Mouse (Mus musculus) lung, postnatal 0 days (tissue): ENCODE measurements at regions not wholly inside any gene's neighbourhood (a gene's known extent, or its start where the extent isn't known, plus 50 kb on each side); places are given as distances from the start of the nearest gene placed in this dataset.

ENCODE experiments used
- ATAC-seq: fragments of 200-750 bp; cut with Nextera tagmentation; 2 replicates; pipeline ENCODE4 v1.8.0; 2017; ENCODE audit warnings: moderate library complexity
- DNase-seq: peaks from one replicate; pipeline ENCODE4 v3.0.0-alpha.2; 2016; ENCODE audit warnings: low spot score
- H3K27ac ChIP-seq: fragments of 300-500 bp; sonication (generic); 2 replicates; pipeline ENCODE4 v1.5.1; 2014; ENCODE audit warnings: antibody characterized with exemption, mild to moderate bottlenecking, low read length, mixed read lengths
- H3K27me3 ChIP-seq: fragments of 300-500 bp; sonication (generic); replicated peaks from 2 replicates; pipeline ENCODE4 v1.6.1; 2014; ENCODE audit warnings: low read length, mixed read lengths; ENCODE audit not compliant: insufficient read depth
- H3K36me3 ChIP-seq: fragments of 300-500 bp; sonication (generic); 2 replicates; pipeline ENCODE4 v1.6.1; 2014; ENCODE audit warnings: low read length, mixed read lengths; ENCODE audit not compliant: insufficient read depth
- H3K4me1 ChIP-seq: fragments of 300-500 bp; sonication (generic); 2 replicates; pipeline ENCODE4 v1.6.1; 2014; ENCODE audit warnings: antibody characterized with exemption, low read depth, low read length, mixed read lengths; ENCODE audit not compliant: insufficient read depth
- H3K4me2 ChIP-seq: fragments of 300-500 bp; sonication (generic); replicated peaks from 2 replicates; pipeline ENCODE4 v1.6.1; 2014; ENCODE audit warnings: low read depth, mild to moderate bottlenecking, low read length, moderate library complexity, mixed read lengths
- H3K4me3 ChIP-seq: fragments of 300-500 bp; sonication (generic); 2 replicates; pipeline ENCODE4 v1.5.1; 2014; ENCODE audit warnings: low read depth, low read length
- H3K9ac ChIP-seq: fragments of 300-500 bp; sonication (generic); replicated peaks from 2 replicates; pipeline ENCODE4 v1.6.1; 2014; ENCODE audit warnings: low read depth, mild to moderate bottlenecking
- H3K9me3 ChIP-seq: fragments of 300-500 bp; sonication (generic); 2 replicates; pipeline ENCODE4 v1.6.1; 2016; ENCODE audit warnings: low read length, mixed read lengths
- CTCF ChIP-seq: IDR thresholded peaks from 2 replicates; pipeline ENCODE4 v1.5.1; 2016; ENCODE audit warnings: antibody characterized with exemption, mild to moderate bottlenecking
- EP300 ChIP-seq: IDR thresholded peaks from 2 replicates; pipeline ENCODE4 v1.6.1; 2016; ENCODE audit warnings: antibody characterized with exemption, mild to moderate bottlenecking, control low read depth
- WGBS: fragments of 180-500 bp; shearing (Covaris S2); extraction: QIAGEN DNeasy Blood & Tissue Kit; methylation state at CpG from one replicate; pipeline ENCODE4 v1.1.7; 2014; 5-methylcytosine and 5-hydroxymethylcytosine counted together

DNA sequence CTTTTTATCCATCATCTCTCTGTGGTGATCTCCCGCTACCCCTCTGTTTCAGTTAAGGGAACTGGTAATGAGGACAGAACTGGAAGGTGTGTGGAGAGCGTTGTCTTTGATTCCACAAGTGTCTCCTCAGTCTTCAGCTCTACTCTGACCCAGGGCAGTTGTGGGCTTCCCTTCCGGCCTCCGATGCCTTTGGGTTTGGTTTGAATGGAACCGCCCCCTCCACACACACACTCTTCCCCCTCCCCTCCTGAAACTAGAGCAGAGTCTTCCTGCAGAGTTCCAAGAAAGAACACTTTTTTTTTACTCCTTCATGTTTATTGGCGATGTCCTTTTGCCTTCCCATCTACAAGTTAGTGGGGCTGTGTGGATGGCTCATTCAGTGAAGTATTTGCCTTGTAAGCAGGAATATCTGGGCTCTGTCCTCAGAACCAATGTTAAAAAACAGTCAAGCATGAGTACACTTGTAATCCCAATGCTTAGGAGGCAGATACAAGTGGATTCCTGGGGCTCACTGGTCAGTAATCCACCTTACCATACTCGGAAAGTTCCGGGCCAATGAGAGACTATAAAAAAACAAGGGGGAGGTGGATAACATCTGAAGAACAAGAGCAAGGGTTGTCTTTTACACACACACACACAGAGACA lies 70.9 kb upstream of the Magi1 start:
- ATAC-seq (peak; percentile 37), DNase-seq (peak; percentile 30)
- H3K9ac ChIP-seq, result no peak overlapping the region
- no peaks in the 10 kb centered on the region; the same call in 1 of the 2 replicates for H3K4me1 ChIP-seq
- no peaks in the 10 kb centered on the region for H3K36me3 ChIP-seq
- TF ChIP-seq EP300, result no peak
- no peak for TF ChIP-seq CTCF
- H3K4me2 ChIP-seq, result 0 out of 2 replicates have a peak overlapping the region, but pooled peaks have one; percentile 14
- 31% methylated on average over 8 of the region's 8 CpGs for WGBS
- no peak overlapping the region for H3K27ac ChIP-seq
- no peaks in the 10 kb centered on the region for H3K9me3 ChIP-seq
- no peaks in the 10 kb centered on the region for H3K27me3 ChIP-seq
- H3K4me3 ChIP-seq, result no peak overlapping the region

DNA sequence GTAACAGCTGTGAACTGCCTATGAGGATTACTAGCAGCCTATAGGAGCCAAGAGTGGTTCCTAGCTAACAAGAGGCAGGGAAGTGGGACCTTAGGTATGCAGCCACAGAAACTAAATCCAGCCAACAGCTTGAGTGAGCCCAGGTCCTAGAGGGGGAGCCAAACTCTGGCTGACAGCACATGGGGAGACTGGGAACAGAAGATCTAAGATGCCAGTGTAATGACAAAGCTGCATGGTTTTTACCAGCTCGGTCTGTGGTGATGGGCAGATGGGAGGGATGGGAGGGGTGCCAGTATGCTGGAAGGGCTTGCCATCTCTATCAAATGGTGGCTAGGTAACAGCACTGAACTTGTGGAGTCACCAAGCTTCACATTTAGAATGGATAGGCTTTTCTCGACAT lies 60.6 kb upstream of the Magi1 start:
- Histone ChIP-seq H3K4me2 (no peak overlapping the region), H3K27me3 (no peaks in the 10 kb centered on the region), H3K4me3 (no peak overlapping the region), H3K9me3 (no peaks in the 10 kb centered on the region), H3K4me1 (no peaks in the 10 kb centered on the region), H3K27ac (no peak overlapping the region), H3K36me3 (no peaks in the 10 kb centered on the region), H3K9ac (no peak overlapping the region)
- ATAC-seq (no peak), DNase-seq (no peak)
- TF ChIP-seq CTCF (no peak), EP300 (no peak)
- 72% methylated on average over 2 of the region's 2 CpGs for WGBS

DNA sequence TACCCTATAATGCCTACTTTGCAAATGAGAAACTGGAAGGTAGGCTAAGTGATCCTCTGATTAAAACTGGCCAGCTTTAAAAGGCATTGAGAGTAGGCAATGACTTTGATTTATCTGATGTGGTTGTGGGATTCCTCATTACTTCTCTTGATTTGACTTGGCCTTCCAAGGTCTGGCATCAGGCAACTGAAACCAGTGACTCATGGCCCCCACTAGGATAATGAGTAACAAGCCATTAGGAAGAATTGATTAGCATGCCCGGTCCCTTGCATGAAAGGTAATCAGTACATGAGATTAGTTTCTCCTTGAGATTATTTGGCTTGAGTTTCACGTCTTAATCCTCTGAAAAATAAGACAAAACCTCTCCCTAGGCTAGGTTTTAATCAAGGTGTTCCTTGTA lies 56.8 kb upstream of the Magi1 start:
- no peak for TF ChIP-seq CTCF
- TF ChIP-seq EP300, result no peak
- 77% methylated on average over 2 of the region's 2 CpGs for WGBS
- Histone ChIP-seq H3K4me2 (no peak overlapping the region), H3K4me1 (no peaks in the 10 kb centered on the region), H3K36me3 (no peaks in the 10 kb centered on the region), H3K27me3 (no peaks in the 10 kb centered on the region), H3K9ac (no peak overlapping the region), H3K9me3 (no peaks in the 10 kb centered on the region), H3K27ac (no peak overlapping the region), H3K4me3 (no peak overlapping the region)
- DNase-seq (no peak), ATAC-seq (no peak)

GRCm38 (mm10) chr6:94336168-94336567 lies 52.5 kb upstream of the Magi1 start:
- no peaks in the 10 kb centered on the region for H3K4me1 ChIP-seq
- no peak overlapping the region for H3K4me2 ChIP-seq
- ATAC-seq (no peak), DNase-seq (no peak)
- no peak overlapping the region for H3K4me3 ChIP-seq
- 81% methylated on average over 6 of the region's 6 CpGs for WGBS
- no peak overlapping the region for H3K27ac ChIP-seq
- H3K9ac ChIP-seq, result no peak overlapping the region
- no peaks in the 10 kb centered on the region for H3K9me3 ChIP-seq
- H3K27me3 ChIP-seq, result no peaks in the 10 kb centered on the region
- H3K36me3 ChIP-seq, result no peaks in the 10 kb centered on the region
- TF ChIP-seq EP300 (no peak), CTCF (no peak)
